Mouse (Mus musculus) 3134 (cell line): ENCODE measurements around the gene Lrsam1.

ENCODE experiments used
- DNase-seq: peaks from one replicate; pipeline ENCODE4 v3.0.0-alpha.2; 2011; ENCODE audit warnings: low spot score; ENCODE audit not compliant: insufficient read length; ENCODE audit errors: extremely low read depth

The Lrsam1 gene

GRCm38 (mm10) chr2:32896507-32897147 lies 64.8 kb downstream of the Lrsam1 start:
- peak; percentile 52 for DNase-seq

DNA sequence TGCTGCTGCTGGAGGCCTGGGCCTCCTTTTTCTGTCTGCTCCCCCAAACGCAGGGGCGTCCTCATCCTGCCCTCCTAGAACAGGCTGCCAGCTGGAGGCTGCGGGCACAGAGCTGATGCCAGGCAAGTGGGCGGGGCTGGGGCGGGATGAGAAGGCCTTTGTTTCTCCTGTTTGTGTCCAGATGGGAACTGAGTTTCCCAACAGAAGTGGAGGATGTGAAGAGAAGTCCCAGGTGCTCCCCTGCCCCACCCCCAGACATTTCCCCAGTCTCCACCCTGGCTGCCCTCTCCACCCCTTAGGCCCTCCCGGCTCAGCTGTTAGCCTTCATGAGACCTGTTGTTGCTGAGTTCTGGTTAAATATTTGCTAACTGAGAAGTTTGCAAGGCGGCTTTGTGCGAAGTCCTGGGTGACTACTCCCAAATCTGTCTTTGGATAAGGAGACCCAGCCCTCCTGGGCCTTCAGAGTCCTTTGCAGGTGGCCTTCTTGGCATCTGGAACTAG lies 65.8 kb downstream of the Lrsam1 start:
- DNase-seq, result peak; percentile 80

GRCm38 (mm10) chr2:32894097-32894496 lies 67.3 kb downstream of the Lrsam1 start:
- DNase-seq, result no peak

- DNase-seq, result no peak
Observed at GRCm38 (mm10) chr2:32892490-32892889, 68.9 kb downstream of the Lrsam1 start.

GRCm38 (mm10) chr2:32891278-32891677 lies 70.1 kb downstream of the Lrsam1 start:
- no peak for DNase-seq

- DNase-seq, result no peak
Observed at GRCm38 (mm10) chr2:32890280-32890679, 71.1 kb downstream of the Lrsam1 start.

GRCm38 (mm10) chr2:32888551-32888950 lies 72.9 kb downstream of the Lrsam1 start:
- no peak for DNase-seq

- no peak for DNase-seq
Observed at GRCm38 (mm10) chr2:32888029-32888428, 73.4 kb downstream of the Lrsam1 start.

DNA sequence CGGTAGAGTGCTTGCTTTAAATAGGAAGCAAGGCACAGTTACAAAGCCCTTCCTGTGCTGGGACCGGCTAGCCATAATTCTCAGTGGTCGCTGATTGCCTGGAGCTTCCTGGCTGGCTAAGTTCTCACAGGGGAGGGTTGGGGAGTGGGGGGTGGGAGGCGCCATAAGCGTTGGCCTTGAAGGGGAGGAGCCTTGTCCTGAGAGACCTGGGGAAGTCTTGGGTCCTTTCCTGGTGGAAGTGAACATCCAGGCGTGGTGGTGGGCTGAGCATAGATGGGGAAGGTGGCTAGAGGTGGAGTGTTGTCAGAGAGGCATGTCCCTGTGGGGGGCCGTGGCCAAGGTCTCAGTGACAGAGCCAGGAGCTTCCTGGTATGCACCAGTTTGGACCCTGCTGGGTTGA lies 76.7 kb downstream of the Lrsam1 start:
- DNase-seq, result no peak

GRCm38 (mm10) chr2:32882283-32883043 lies 79.0 kb downstream of the Lrsam1 start:
- peak; percentile 85 for DNase-seq

DNA sequence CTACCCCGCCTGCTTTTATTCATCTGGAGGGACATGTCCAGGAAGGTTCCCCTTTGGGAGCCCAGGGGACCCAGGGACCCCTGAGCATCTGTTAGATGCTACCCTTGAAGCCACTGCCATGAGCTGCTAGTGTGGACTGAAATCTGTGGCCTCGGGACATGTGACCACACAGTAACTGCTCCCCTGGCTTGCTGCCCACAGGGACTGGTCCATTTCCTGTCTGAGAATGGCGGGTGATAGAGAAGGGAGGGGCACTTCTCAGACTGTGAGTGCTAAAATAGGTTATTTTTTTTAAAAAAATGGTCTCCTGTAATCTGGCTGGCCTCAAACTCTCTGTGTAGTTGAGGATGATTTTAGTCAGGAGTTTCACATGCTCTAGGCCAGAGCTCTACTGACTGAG lies 79.7 kb downstream of the Lrsam1 start:
- DNase-seq, result peak; percentile 69

DNA sequence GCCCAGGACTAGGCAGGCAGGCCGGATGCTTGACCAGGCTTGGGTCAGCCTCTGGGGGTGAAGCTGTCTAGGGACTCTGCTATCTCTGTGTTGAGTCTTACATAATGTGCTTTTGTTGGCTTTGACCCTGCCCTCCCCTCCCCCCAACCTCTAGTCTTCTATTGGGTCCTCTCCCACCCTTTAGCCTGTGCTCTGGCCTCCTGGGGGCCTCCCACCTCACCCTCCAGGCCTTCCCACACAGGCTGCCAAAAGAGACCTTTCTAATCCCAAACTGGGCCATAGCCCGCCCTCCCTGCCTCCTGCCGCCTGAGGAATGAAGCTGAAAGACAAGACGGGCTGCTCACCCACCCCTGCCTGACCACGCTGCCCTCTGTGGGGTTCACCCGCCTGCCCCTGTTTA lies 80.4 kb downstream of the Lrsam1 start:
- DNase-seq, result peak; percentile 66

DNA sequence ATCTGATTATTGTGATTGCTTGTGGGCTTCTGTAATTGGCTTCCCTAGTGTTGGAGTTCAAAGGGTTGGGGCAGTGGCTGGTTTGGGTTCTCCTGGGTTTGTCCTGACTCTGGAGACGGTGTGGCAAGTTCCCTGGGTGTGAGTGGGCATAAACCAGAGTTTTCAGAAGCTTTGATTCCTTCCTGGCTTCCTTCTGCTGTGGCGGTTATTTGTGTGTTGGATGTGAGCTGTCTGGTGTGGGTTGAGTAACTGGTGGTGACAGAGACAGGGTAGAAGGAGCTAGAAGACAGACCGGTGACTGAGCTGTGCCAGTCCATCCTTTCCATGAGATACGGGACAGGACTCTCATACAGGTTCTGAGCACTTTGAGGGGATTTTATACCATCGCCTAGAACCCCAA lies 81.8 kb downstream of the Lrsam1 start:
- no peak for DNase-seq

- no peak for DNase-seq
Observed at GRCm38 (mm10) chr2:32878396-32878795, 83.0 kb downstream of the Lrsam1 start.

- peak; percentile 53 for DNase-seq
Observed at GRCm38 (mm10) chr2:32877761-32878393, 83.5 kb downstream of the Lrsam1 start.

GRCm38 (mm10) chr2:32877303-32877702 lies 84.1 kb downstream of the Lrsam1 start:
- DNase-seq, result no peak

- DNase-seq, result no peak
Observed at GRCm38 (mm10) chr2:32876490-32877302, 84.7 kb downstream of the Lrsam1 start.

- DNase-seq, result peak; percentile 86
Observed at GRCm38 (mm10) chr2:32875675-32876489, 85.5 kb downstream of the Lrsam1 start, which contains the start of gene Fam129b. Gene Fam129b, plus strand, starts transcription at chr2:32876114.
